Mouse (Mus musculus) intestine, embryonic 15.5 days (tissue): ENCODE measurements around the gene Itgad. TPM values are rescaled to one million over a fixed set of nuclear protein-coding genes. Genes with fewer than 3 reads are reported as not detected.
"Not testable (repeated sequence)": the region's sequence is repeated elsewhere in the genome, so short reads cannot be mapped to it uniquely, and the experiment has no call there.

Experiments
- ATAC-seq: fragments of 200-750 bp; cut with Nextera tagmentation; 2 replicates; pipeline ENCODE4 v1.8.0; 2017; ENCODE audit warnings: moderate TSS enrichment, moderate library complexity
- H3K27ac ChIP-seq: fragments of 300-500 bp; sonication (generic); 2 replicates; pipeline ENCODE4 v1.5.1; 2015; ENCODE audit warnings: mild to moderate bottlenecking, inconsistent platforms
- H3K27me3 ChIP-seq: fragments of 300-500 bp; sonication (generic); replicated peaks from 2 replicates; pipeline ENCODE4 v1.6.1; 2015; ENCODE audit warnings: inconsistent platforms
- H3K36me3 ChIP-seq: fragments of 300-500 bp; sonication (generic); 2 replicates; pipeline ENCODE4 v1.6.1; 2015; ENCODE audit warnings: inconsistent platforms
- H3K4me1 ChIP-seq: fragments of 300-500 bp; sonication (generic); replicated peaks from 2 replicates; pipeline ENCODE4 v1.6.1; 2015; ENCODE audit warnings: inconsistent platforms
- H3K4me2 ChIP-seq: fragments of 300-500 bp; sonication (generic); replicated peaks from 2 replicates; pipeline ENCODE4 v1.6.1; 2015; ENCODE audit warnings: mild to moderate bottlenecking, inconsistent platforms
- H3K4me3 ChIP-seq: fragments of 300-500 bp; sonication (generic); replicated peaks from 2 replicates; pipeline ENCODE4 v1.5.1; 2015; ENCODE audit warnings: inconsistent platforms
- H3K9ac ChIP-seq: fragments of 300-500 bp; sonication (generic); 2 replicates; pipeline ENCODE4 v1.6.1; 2015; ENCODE audit warnings: inconsistent platforms
- H3K9me3 ChIP-seq: fragments of 300-500 bp; sonication (generic); 2 replicates; pipeline ENCODE4 v1.6.1; 2016; ENCODE audit warnings: inconsistent platforms
- WGBS: fragments of 180-500 bp; shearing (Covaris S2); methylation state at CpG from one replicate; pipeline ENCODE4 v1.1.7; 2015; 5-methylcytosine and 5-hydroxymethylcytosine counted together
- polyA plus RNA-seq: library from polyadenylated mRNA; unstranded; fragments of >200 nt; fragmentation: Nextera tagmentation; extraction: Ambion mirVana; gene quantifications from 2 replicates; pipeline ENCODE4 v1.2.1, GENCODE M21; 2015

Gene Itgad
- polyA plus RNA-seq, 1 experiment from 2014 or later: not detected

GRCm38 (mm10) chr7:128133596-128133995 lies 20.6 kb upstream of the Itgad start:
- no peak for ATAC-seq
- WGBS: 85% methylated on average over 2 of the region's 2 CpGs
- no peak overlapping the region for H3K4me2 ChIP-seq

DNA sequence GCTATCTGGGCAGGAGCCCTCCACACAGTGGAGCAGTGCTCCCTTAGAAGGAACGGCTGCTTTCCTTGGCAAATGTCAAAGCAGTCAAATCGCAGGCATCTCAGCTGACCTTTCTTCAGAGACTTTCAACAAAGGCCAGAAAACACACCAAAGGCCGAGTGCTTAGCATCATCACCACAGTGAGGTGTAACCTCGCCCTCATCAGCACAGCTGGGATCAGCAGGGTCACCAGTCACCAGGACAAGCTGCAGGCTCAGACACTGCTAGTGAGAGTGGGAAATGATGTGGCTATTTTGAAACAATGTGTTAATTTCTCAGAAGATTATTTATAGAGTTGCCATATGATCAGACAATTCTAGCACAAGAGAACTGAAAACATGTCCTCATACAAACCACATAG lies 17.2 kb upstream of the Itgad start:
- H3K27ac ChIP-seq: no peak overlapping the region
- H3K36me3 ChIP-seq: no peaks in the 10 kb centered on the region
- no peak for ATAC-seq
- H3K4me3 ChIP-seq: no peak overlapping the region
- 38% methylated on average over 4 of the region's 4 CpGs for WGBS
- H3K27me3 ChIP-seq: no peaks in the 10 kb centered on the region
- H3K4me1 ChIP-seq: no peaks in the 10 kb centered on the region
- H3K9me3 ChIP-seq: no peaks in the 10 kb centered on the region
- H3K9ac ChIP-seq: no peak overlapping the region
- no peak overlapping the region for H3K4me2 ChIP-seq

More at GRCm38 (mm10) chr7:128133596-128133995, 20.6 kb upstream of the Itgad start:
- Histone ChIP-seq H3K9me3 (no peaks in the 10 kb centered on the region), H3K9ac (no peak overlapping the region), H3K36me3 (no peaks in the 10 kb centered on the region), H3K27ac (no peak overlapping the region), H3K4me1 (no peaks in the 10 kb centered on the region), H3K27me3 (no peaks in the 10 kb centered on the region), H3K4me3 (no peak overlapping the region)

DNA sequence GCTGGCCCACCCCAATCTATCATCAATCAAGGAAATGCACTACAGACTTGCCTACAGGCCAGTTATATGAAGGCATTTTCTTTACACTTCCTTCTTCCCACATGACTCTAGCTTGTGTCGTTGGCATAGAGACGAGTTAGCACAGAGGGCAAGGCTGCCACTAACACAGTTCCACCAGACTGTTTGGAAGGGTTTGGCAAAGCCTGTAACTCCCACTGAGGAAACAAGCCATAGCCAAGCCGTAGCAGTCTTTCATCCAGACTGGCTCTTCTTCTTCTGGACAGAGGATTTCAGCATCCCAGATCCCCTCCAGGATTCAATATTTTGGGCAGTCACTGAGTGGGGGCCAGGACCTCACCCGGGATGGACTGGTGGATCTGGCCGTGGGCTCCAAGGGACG lies 14.6 kb upstream of the Itgad start:
- 97% methylated on average over 6 of the region's 6 CpGs for WGBS

DNA sequence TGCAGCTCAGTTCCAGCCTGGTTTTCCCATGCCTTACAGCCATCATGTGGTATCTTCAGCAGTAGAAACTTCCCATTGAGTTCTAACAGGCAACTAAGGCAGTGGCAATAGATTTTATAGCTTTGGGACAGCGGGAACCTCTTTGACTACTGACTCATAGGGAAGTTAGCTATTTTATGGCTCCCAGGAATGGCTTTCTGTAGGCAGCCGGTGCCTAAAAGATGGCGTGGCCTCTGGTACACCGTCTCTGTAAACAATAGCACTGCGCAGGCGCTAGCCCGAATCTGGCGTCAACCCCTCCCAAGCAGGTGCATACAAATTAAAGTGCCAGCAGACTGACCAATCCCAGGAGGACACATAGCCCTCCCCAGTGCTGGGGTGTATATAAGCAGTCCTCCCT lies 3.2 kb upstream of the Itgad start:
- Histone ChIP-seq H3K27me3 (no peaks in the 10 kb centered on the region), H3K4me1 (no peaks in the 10 kb centered on the region), H3K4me2 (no peak overlapping the region), H3K36me3 (no peaks in the 10 kb centered on the region), H3K27ac (no peak overlapping the region), H3K9ac (no peak overlapping the region), H3K4me3 (no peak overlapping the region), H3K9me3 (no peaks in the 10 kb centered on the region)
- 56% methylated on average over 8 of the region's 8 CpGs for WGBS
- peak; percentile 78 for ATAC-seq

More for the DNA sequence above, 14.6 kb upstream of the Itgad start:
- no peak overlapping the region for H3K4me3 ChIP-seq
- no peak overlapping the region for H3K4me2 ChIP-seq
- H3K9ac ChIP-seq: no peak overlapping the region
- no peak overlapping the region for H3K27ac ChIP-seq
- H3K4me1 ChIP-seq: no peaks in the 10 kb centered on the region
- no peak for ATAC-seq
- H3K36me3 ChIP-seq: no peaks in the 10 kb centered on the region
- H3K9me3 ChIP-seq: no peaks in the 10 kb centered on the region
- no peaks in the 10 kb centered on the region for H3K27me3 ChIP-seq

- H3K9ac ChIP-seq: no peak overlapping the region
- H3K27me3 ChIP-seq: no peaks in the 10 kb centered on the region
- no peak overlapping the region for H3K27ac ChIP-seq
- H3K4me3 ChIP-seq: no peak overlapping the region
- no peaks in the 10 kb centered on the region for H3K36me3 ChIP-seq
- no peaks in the 10 kb centered on the region for H3K9me3 ChIP-seq
- 54% methylated on average over 10 of the region's 10 CpGs for WGBS
- no peak for ATAC-seq
- no peaks in the 10 kb centered on the region for H3K4me1 ChIP-seq
- H3K4me2 ChIP-seq: no peak overlapping the region
These were observed 748 bp downstream of the Itgad start for GRCm38 (mm10) chr7:128154924-128155323.

DNA sequence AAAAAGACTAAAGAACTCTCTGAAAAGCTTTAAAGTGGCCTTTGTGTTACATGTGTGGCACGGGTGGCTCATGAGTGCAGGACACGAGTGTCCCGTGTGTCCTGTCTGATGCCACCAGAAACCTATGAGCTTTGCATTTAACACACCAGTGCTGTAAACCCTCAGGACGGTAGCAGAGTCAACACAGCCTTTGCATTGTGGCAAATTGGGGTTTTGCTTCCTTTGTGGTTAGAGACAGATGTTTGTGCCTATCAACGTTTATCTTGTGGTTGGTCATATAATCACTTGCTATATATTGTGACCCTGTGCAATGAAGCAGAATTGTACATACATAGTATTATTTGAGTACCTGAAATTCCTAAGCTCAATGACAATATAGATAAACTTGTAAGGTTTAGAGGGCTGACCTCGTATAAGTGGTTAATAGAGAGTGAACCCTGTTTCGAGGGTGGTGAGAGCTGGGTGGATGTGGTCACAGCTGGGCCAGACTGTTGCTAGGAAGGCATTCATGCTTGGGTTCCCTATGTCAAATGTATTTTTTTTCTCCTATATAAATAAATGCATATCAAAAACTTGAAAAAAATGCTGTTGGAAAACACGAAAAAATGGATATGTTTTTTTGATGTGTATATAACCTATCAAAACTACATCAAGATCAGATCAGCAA lies 4.6 kb downstream of the Itgad start:
- H3K36me3 ChIP-seq, H3K4me1 ChIP-seq, H3K4me3 ChIP-seq, H3K4me2 ChIP-seq, H3K9ac ChIP-seq, H3K9me3 ChIP-seq, ATAC-seq, H3K27ac ChIP-seq, H3K27me3 ChIP-seq: not testable (repeated sequence)
- WGBS: 62% methylated on average over 8 of the region's 8 CpGs

- no peaks in the 10 kb centered on the region for H3K9me3 ChIP-seq
- no peak overlapping the region for H3K4me3 ChIP-seq
- H3K27ac ChIP-seq: no peak overlapping the region
- H3K9ac ChIP-seq: no peak overlapping the region
- ATAC-seq: no peak
- H3K36me3 ChIP-seq: no peaks in the 10 kb centered on the region
- 96% methylated on average over 4 of the region's 4 CpGs for WGBS
- no peaks in the 10 kb centered on the region for H3K27me3 ChIP-seq
- H3K4me1 ChIP-seq: no peaks in the 10 kb centered on the region
- no peak overlapping the region for H3K4me2 ChIP-seq
These were observed 9.8 kb downstream of the Itgad start for GRCm38 (mm10) chr7:128164001-128164400.

GRCm38 (mm10) chr7:128166391-128166790 lies 12.2 kb downstream of the Itgad start:
- no peak overlapping the region for H3K4me3 ChIP-seq
- 78% methylated on average over 7 of the region's 7 CpGs for WGBS
- no peak for ATAC-seq

DNA sequence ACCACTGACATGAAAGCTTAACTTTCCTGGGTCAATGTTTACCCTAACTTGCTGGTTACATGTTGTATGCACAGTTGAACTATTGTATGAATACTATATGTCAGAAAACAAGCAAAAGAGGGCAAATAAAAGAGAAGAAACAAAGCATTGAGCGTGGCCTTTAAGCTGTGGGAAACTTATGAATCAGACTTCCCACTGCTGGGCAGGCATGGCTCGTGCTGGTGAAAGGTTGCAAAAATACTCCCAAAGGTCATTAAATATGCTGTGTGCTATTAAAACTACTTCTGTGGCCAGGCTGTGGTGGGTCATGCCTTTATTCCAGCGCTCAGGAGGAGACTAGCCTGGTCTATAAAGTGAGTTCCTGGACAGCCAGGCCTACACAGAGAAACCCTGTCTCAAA lies 15.8 kb downstream of the Itgad start:
- no peak for ATAC-seq
- Histone ChIP-seq H3K4me2 (no peak overlapping the region), H3K4me1 (no peaks in the 10 kb centered on the region), H3K9me3 (no peaks in the 10 kb centered on the region), H3K27ac (no peak overlapping the region), H3K36me3 (no peaks in the 10 kb centered on the region), H3K4me3 (no peak overlapping the region), H3K9ac (no peak overlapping the region), H3K27me3 (no peaks in the 10 kb centered on the region)
- 78% methylated on average over 3 of the region's 3 CpGs for WGBS

More at GRCm38 (mm10) chr7:128166391-128166790, 12.2 kb downstream of the Itgad start:
- H3K27ac ChIP-seq: no peak overlapping the region
- no peaks in the 10 kb centered on the region for H3K27me3 ChIP-seq
- H3K4me1 ChIP-seq: no peaks in the 10 kb centered on the region
- no peak overlapping the region for H3K4me2 ChIP-seq
- H3K36me3 ChIP-seq: no peaks in the 10 kb centered on the region
- H3K9me3 ChIP-seq: no peaks in the 10 kb centered on the region
- H3K9ac ChIP-seq: no peak overlapping the region

DNA sequence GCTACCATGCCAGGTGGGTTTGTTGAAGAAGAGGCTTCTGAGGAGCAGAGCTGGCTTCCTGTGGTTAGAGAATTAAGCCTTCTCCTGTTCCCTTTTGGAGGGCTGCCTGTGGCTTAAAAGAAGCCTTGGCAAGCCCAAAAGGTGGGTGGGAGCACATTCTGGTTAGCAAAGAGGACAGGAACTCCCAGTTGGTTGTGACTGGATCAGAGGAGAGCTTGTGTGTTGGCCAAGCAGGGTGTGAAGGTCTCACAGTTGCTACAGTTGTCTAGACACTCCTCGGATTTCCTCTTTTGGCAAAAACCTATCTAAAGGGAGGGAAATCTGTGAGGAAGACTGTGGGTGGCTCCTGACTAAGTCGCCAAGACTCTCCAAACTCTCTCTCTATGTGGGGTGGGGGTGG lies 24.2 kb downstream of the Itgad start:
- Histone ChIP-seq H3K4me3 (no peak overlapping the region), H3K27ac (no peak overlapping the region), H3K4me1 (no peaks in the 10 kb centered on the region), H3K9me3 (no peaks in the 10 kb centered on the region), H3K4me2 (no peak overlapping the region), H3K36me3 (no peaks in the 10 kb centered on the region), H3K27me3 (no peaks in the 10 kb centered on the region), H3K9ac (no peak overlapping the region)
- 63% methylated on average over 2 of the region's 2 CpGs for WGBS
- ATAC-seq: no peak

DNA sequence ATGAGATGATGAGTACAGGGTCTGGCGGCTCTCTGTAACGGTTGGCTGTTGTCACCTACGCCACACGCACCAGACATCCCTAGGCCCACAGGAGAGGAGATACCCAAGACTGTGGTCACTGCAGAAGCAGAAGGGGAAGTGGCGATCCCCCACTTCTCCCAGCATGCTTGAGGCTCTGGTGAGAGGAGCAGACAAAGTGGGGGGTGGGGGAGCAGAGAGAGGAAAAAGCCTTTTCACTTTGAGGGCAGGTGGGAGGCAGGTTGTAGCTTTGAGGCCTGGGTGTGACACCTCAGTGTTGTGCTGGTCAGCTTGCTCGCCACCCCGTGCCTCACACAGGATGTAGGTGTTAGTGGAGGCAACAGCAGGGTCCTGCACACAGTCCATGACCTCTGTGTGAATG lies 25.9 kb downstream of the Itgad start:
- Histone ChIP-seq H3K4me1 (no peaks in the 10 kb centered on the region), H3K4me2 (no peak overlapping the region), H3K27me3 (no peaks in the 10 kb centered on the region), H3K27ac (no peak overlapping the region), H3K4me3 (no peak overlapping the region), H3K9me3 (no peaks in the 10 kb centered on the region), H3K9ac (no peak overlapping the region), H3K36me3 (no peaks in the 10 kb centered on the region)
- 73% methylated on average over 7 of the region's 7 CpGs for WGBS
- no peak for ATAC-seq

- no peaks in the 10 kb centered on the region for H3K27me3 ChIP-seq
- H3K4me2 ChIP-seq: no peak overlapping the region
- no peak overlapping the region for H3K9ac ChIP-seq
- 66% methylated on average over 6 of the region's 6 CpGs for WGBS
- no peak overlapping the region for H3K4me3 ChIP-seq
- H3K36me3 ChIP-seq: no peaks in the 10 kb centered on the region
- H3K9me3 ChIP-seq: no peaks in the 10 kb centered on the region
- H3K27ac ChIP-seq: no peak overlapping the region
- no peak for ATAC-seq
- no peaks in the 10 kb centered on the region for H3K4me1 ChIP-seq
These were observed 26.4 kb downstream of the Itgad start for GRCm38 (mm10) chr7:128180546-128180945.

DNA sequence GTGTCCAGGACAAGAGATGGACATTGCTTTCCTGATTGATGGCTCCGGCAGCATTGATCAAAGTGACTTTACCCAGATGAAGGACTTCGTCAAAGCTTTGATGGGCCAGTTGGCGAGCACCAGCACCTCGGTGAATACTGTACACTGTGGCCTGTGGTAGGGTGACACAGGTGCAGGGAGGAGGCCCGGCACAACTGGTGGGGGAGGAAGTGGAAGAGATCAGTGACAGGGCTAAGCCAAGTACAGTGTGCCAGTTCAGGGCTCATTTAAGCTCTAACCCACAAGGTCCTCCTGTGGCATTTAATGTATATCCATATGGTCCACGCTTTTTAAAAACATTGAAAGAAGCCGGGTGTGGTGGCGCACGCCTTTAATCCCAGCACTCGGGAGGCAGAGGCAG lies 27.5 kb downstream of the Itgad start:
- Histone ChIP-seq H3K9ac (no peak overlapping the region), H3K36me3 (no peaks in the 10 kb centered on the region), H3K4me3 (no peak overlapping the region), H3K4me1 (no peaks in the 10 kb centered on the region), H3K4me2 (no peak overlapping the region), H3K27ac (no peak overlapping the region), H3K9me3 (no peaks in the 10 kb centered on the region), H3K27me3 (no peaks in the 10 kb centered on the region)
- WGBS: 88% methylated on average over 10 of the region's 10 CpGs
- ATAC-seq: no peak
